Comparison of ENCODE assay signal across 8 mouse cellular contexts in the genomic region with DNA sequence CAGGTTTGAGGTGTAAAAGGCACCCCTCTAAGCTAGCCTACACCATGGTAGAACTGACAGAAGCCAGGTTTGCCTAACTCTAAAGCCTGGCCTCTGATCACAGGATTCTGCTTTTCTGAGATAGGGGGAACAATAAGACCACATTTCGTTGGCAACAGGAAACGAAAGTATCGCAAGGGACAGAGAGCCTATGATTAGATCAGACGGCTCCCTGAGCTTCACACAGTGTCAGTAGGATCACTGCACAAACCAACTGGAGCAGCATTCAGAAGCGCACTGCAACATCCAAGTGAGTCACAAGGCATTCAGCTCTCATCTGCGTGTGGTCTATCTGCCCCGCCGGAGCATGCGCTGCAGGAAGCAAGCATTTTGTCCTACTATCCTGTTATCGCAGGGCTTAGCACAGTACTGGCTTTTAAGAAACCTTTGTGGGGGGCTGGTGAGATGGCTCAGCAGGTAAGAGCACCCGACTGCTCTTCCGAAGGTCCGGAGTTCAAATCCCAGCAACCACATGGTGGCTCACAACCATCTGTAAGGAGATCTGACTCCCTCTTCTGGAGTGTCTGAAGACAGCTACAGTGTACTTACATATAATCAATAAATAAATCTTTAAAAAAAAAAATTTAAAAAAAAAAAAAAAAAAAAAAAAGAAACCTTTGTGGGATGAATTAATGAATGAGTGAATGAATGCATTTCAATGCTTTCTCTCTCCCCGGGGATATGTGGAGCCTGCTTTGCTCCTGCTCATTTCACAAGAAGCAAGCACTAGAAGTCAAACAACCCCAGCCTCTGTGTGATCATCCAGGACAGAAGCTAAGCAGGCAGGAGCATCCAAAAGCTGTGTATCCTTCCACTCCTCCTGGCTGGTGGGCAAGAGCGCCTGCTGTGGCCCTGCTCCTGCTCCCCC. TPM values are rescaled to one million over a fixed set of nuclear protein-coding genes. Genes with fewer than 3 reads are reported as not detected.
DNase-seq lines count a peak whose midpoint lies in the region; ATAC-seq and TF ChIP-seq lines count a peak whose summit lies in the region.

No protein-coding gene starts in this region.

- intact Hi-C loops in gastrocnemius, adult 2 months (cut with DNase I) = no loop called here

- no peaks in the 10 kb centered on the region for H3K4me1 ChIP-seq in ES-Bruce4 (ENCODE audit: control insufficient read depth, insufficient read depth, low read length)

- peaks cover 2% of the 10 kb centered on the region; the same call in 1 of the 2 replicates for H3K27me3 ChIP-seq in ES-Bruce4 (ENCODE audit: control insufficient read depth, insufficient read depth, low read length, poor library complexity, severe bottlenecking)

- no peak overlapping the region for H3K4me3 ChIP-seq in ES-Bruce4 (ENCODE audit: low read depth, low read length)
- H3K4me3 ChIP-seq in gastrocnemius, adult 2 months = no peak overlapping the region

- no peak overlapping the region for H3K27ac ChIP-seq in ES-Bruce4 (ENCODE audit: insufficient read depth, low read length)
- H3K27ac ChIP-seq in gastrocnemius, adult 2 months = no peak overlapping the region

- H3K9me3 ChIP-seq in ES-Bruce4 (replicated peaks; ENCODE audit: control insufficient read depth, insufficient read depth, low read length, poor library complexity, severe bottlenecking) = no peaks in the 10 kb centered on the region

- no peak for TF ChIP-seq EP300 in ES-Bruce4 (IDR thresholded peaks at IDR 0.05; ENCODE audit: insufficient read depth, low read depth, low read length)

- no peaks in the 10 kb centered on the region for H3K36me3 ChIP-seq in ES-Bruce4 (ENCODE audit: control insufficient read depth, insufficient read depth, low read length, poor library complexity, severe bottlenecking)

- TF ChIP-seq CTCF in ES-Bruce4 (IDR thresholded peaks at IDR 0.05; ENCODE audit: low read depth, low read length) = no peak
- TF ChIP-seq CTCF in gastrocnemius, adult 2 months (IDR thresholded peaks at IDR 0.05) = no peak

- peak; percentile 92 for ATAC-seq in megakaryocyte progenitor cell, adult 5-6 weeks (replicated peaks; ENCODE audit: poor library complexity)
- ATAC-seq in erythroblast, adult 5-6 weeks (replicated peaks; ENCODE audit: low FRiP score, poor library complexity, severe bottlenecking) = no peak

- peak; percentile 44 for DNase-seq in layer of hippocampus, adult 9-10 months (ENCODE audit: low spot score)
- DNase-seq in layer of hippocampus, postnatal 25 days (ENCODE audit: extremely low spot score in 1 of 2, low spot score in 1 of 2) = no peak
- peak; percentile 60 for DNase-seq in c-Kit-positive CD71-negative TER-119-negative erythroid progenitor cells, embryonic 14.5 days (ENCODE audit: low read depth)
- no peak for DNase-seq in urinary bladder, adult 2 months (ENCODE audit: low spot score)
- DNase-seq in gastrocnemius, adult 2 months = no peak

- no peak for TF ChIP-seq POLR2A in ES-Bruce4 (IDR thresholded peaks at IDR 0.05; ENCODE audit: insufficient read depth, low read length)

- H3K9ac ChIP-seq in ES-Bruce4 (ENCODE audit: low read depth, poor library complexity, severe bottlenecking) = peak overlapping the region; percentile 18; the same call in 1 of the 2 replicates

RNA-seq across cellular contexts. Expression of a gene that starts 37.6 kb away (rescaled TPM):
- total RNA-seq in layer of hippocampus, postnatal 25 days (2021) = 100 to 1,000 TPM; 135 to 145 TPM
- polyA plus RNA-seq in ES-Bruce4 (2011; ENCODE audit: insufficient read depth, insufficient read length, low read depth, missing spikeins) = 3.8 and 4.8 TPM in 2 replicates
- total RNA-seq in megakaryocyte progenitor cell, adult 5-6 weeks (2015) = 0.17 and 0.34 TPM in 2 replicates
- total RNA-seq in megakaryocyte progenitor cell, adult 5-6 weeks (2017) = 0.17 and 0.30 TPM in 2 replicates
- polyA plus RNA-seq in urinary bladder, adult 2 months (2012; rRNA removed) = 18.2 and 22.2 TPM in 2 replicates
- total RNA-seq in gastrocnemius, adult 2 months (2021) = 1 to 10 TPM; 6.3 to 9.8 TPM
- total RNA-seq in erythroblast, adult 5-6 weeks (2015; ENCODE audit: low replicate concordance) = 4.6 and 9.4 TPM in 2 replicates
- 13.1 and 14.2 TPM in 2 replicates for total RNA-seq in erythroblast, adult 5-6 weeks (2017; ENCODE audit: low replicate concordance)

Comparison
In these comparisons a context has a peak if more than half of its experiments do, and no peak if none do; other contexts are left out.
1. DNase-seq: peak in layer of hippocampus, adult 9-10 months (single experiment) and c-Kit-positive CD71-negative TER-119-negative erythroid progenitor cells, embryonic 14.5 days (single experiment); none in layer of hippocampus, postnatal 25 days (0 of 2), urinary bladder, adult 2 months (single experiment) and gastrocnemius, adult 2 months (single experiment).
2. RNA of a gene that starts 37.6 kb away (total RNA-seq): 135 to 145 TPM in layer of hippocampus, postnatal 25 days; 4.6 to 14.2 TPM in erythroblast, adult 5-6 weeks, 6.3 to 9.8 TPM in gastrocnemius, adult 2 months and 0.17 to 0.34 TPM in megakaryocyte progenitor cell, adult 5-6 weeks; every median in the first group is over 4 times any median in the second.